Mouse (Mus musculus) urinary bladder, postnatal 36 days (tissue): ENCODE measurements at regions not wholly inside any gene's neighbourhood (a gene's known extent, or its start where the extent isn't known, plus 50 kb on each side); places are given as distances from the start of the nearest gene placed in this dataset.
A peak's percentile ranks its signal among the peaks of the same experiment; 100 is the strongest.

ENCODE experiments used
- DNase-seq, 2 experiments: peaks; one replicate each; pipeline ENCODE4 v3.0.0; 2022; ENCODE audit warnings: low spot score in 2 of 2, mixed read lengths in 1 of 2

DNA sequence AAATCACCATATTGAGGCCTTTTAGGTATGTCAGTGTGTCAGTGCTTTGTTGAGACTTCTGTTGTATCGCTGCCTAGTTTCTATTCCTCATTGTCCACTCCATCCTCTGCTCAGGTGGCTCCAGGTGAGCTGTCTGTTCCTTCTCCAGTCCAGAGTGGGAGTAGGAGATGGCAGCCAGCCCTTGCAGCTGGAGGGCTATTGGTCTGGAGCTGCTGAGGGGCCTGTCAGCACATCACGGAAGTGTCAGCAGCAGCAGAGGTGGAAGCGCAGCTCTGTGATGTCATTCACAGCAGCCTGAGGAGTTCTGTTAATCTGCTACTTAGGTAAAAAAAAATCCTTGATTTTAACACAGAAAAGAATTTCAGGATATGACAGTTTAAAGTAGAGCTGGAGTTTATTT lies 126.0 kb upstream of the Adra1b start:
- DNase-seq = no peak

DNA sequence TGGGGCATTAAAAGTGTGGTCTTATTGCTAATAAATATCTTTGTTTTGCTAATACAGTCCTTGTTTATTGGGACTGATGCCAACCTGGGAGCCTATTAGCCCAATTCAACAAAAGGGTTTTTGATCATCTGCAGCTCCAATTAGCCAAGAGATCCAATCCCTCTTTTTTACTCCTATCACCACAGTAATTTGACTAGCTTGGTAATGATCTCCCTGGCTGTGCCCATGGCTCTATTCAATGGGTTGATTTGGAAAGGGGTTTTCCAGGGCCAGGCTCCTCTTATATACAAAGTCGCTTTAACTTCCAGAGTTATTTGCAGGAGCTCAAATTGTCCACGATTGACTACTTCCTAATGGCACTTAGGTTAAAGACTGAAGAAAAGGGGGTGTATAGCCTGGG lies 145.1 kb upstream of the Adra1b start:
- DNase-seq = no peak

DNA sequence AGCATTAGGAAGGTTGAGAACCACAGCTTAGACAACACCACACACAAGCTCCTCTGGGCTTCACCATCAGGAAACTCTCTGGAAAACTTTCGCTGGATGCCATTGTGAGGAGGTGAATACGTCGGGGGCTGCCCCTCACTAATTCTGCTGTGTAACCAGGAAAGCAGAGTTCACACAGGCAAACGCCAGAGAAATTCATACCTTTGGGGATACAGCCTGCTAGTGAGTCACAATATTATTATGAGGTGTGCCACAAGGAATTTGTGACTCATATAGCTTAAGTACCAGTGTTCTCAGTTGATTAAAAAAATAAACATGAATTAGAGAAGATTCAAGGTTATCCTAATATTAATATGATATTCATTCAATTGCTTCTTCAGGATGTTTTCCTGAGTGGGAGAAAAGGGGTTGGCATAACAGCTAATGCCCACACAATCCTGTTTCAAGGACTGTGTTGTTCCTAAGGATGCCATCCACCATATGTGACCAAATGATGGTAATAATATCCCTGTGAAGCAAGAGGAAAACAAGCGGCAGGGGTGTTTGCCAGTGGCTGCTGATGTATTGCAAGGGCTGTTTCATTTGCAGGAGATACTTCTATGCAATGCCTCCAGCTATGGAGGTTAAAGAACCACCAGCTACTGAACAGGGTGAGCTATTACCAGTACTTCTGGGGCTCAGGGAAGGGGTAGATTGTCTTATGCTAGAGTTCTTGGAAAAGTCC lies 148.4 kb upstream of the Adra1b start:
- DNase-seq = no peak

DNA sequence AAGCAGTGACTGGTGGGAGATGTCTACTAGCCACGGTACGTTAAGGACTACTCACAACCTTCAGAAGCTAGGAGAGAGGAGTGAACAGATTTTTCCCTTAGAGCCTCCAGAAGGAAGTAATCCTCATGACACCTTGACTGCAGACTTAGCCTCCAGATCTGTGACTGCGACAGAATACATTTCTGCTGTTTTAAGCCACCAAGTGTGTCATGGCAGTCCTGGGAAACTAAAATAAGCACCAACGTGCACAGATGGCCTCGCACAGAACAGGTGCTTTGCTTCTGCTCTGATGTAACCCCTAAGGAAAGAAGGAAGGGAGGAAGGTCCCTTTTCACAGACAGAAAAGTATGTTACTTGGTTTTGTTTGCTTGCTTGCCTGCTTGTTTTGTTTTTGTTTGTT lies 151.5 kb upstream of the Adra1b start:
- no peak for DNase-seq

DNA sequence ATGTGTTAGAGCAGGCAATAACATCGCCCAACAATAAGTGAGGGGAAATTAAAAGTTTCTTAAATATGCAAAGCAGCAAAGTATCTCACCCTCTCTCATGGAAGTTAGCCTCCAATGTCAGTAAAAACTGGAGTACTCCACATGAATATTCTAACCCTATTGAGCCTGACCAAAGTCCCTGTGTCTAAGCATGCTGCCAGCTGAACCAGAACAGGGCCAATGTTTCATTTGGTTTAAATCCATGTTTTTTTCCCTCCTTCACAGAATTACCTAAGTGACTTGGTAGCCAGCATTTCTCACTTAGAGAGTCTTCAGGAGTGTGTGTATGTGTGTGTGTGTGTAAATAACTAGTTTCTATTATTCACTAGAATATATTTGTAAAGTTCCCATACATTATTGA lies 161.4 kb upstream of the Adra1b start:
- DNase-seq = no peak

DNA sequence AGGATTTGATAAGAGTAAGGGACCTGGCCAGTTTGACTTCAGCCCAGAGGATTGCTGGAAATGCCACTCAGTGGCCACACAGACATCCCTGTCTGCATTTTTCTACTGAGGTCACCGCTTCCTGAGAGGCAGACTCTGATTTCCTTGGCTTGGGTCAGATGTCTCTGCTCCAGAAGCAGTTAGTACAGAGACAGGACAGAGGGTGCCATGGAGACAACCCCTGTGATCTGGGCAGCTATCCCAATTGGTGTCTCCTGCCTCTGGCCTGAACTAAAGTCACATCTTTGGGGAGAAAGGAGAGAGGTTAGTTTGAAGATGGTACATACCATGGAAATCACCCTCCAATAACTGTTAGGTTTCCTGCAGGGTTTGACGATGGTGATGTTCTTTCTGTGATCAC lies 165.2 kb upstream of the Adra1b start:
- DNase-seq = no peak

DNA sequence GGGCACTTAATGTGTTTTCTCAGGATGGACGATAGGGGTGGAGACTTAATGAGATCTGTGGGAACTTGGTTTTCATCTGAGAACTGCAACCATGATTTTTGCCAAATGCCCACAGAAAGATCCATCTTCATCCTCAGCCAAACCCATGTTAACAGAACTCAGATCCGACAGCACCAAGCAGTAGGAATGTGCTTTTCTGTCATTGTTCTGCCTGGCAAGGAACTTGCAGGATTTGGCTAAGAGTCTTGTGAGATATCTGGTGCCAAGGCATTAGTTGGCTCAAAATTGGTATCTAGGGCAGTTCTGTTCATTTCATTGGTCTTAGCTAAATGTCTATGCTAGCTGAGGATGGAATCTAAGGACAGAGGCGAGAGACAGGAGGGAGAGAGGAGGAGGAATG lies 182.7 kb upstream of the Adra1b start:
- no peak for DNase-seq

DNA sequence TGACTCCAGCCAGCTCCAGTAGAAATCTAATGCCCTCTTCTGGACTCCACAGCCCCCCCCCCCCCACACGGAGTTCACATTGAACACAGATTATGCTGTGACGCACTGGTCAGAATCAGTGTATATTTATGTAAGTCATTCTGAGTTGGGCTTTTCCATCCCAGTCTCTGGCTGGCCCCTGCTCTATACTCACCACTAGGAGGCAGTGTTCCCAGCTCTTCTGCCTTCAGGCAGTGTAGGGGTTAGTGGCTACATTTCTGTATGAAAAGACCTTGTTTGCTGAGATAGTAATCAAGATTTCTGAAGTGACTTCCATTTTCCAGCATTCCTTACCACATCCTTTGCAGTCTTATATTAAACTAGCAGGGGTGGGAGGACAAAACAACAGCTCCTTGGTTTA lies 185.9 kb upstream of the Adra1b start:
- DNase-seq = no peak

DNA sequence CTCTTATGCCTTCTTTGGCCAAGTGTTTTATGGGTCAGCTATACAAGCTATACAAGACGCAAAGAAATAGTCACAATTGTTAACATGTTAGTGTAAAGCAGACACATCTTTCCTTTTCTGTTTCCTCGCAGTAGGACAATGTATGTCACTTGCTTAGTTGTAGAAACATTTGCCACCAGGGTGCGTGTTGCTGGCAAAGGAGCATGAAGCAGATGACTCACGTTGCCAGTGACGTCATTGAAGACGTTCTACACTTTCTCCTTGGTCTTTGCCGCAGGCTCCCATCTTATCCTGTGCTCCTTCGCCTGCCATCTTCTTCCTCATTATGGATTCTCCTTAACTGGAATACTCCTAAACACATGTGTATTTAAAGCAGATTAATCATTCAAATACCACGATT lies 188.5 kb upstream of the Adra1b start:
- DNase-seq = no peak

DNA sequence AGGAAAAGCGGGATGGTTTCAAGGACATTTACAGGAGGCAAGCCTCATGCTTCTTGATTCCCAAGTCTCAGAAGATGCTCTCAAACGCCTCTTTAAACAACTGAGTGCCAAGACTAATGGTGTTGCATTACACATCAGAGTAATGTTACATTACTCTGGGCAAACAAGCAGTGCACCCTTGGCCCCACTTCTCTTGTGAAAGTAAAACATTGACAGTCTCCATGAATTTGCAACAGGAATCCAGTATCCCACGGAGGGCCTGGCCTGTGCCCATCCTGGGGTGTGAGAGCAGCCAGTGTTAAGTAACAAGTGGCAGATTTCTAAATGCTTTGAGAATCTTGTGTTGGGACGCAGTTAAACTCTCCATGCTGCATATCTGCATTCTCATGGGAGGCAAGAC lies 194.3 kb upstream of the Adra1b start:
- peak in 1 of 2 experiments; percentile 9 for DNase-seq

DNA sequence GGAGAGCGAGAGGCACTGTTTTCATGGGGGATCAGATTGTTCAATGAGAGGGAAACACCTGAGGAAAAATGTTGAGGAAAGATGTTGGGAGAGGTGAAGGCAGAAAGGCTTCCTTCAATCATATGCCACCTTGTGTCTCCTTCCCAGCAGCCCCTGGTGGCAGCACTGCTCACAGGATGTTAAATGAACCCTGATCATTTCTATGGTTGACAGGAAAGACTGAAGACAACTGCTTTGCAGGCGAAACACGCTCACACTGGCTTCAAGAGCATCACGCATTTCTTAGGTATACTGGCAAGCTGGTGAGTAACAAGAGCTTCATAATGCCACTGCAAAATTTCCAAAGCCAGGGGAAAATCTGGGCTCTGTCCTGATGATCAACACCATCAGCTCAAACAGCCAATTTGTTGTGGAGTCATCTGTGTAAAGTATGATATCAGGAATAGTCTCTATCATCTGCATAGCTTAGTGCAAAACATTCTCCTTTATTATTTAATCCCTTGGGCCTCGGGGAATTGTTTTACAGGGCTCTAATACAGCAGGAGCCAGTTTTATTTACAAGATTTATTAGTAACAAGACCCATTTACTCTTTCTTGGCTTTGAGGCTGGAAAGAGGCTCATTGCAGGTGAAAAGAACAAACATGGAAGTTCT lies 202.3 kb upstream of the Adra1b start:
- no peak for DNase-seq

DNA sequence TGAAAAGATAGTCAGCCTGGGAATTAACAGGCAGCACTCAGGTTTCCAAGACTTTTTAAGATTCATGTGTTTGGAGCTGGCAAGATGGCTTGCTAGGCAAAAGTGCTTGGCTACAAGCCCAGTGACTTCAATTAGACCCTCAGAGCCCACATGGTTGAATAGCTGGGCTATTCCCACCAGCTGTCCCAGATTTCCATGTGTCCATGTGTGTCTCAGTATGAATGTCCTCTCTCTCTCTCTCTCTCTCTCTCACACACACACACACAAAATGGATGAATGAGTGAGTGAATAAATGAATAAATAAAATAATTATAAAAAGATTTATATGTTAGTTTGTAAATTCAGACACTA lies 202.8 kb upstream of the Adra1b start:
- no peak for DNase-seq

DNA sequence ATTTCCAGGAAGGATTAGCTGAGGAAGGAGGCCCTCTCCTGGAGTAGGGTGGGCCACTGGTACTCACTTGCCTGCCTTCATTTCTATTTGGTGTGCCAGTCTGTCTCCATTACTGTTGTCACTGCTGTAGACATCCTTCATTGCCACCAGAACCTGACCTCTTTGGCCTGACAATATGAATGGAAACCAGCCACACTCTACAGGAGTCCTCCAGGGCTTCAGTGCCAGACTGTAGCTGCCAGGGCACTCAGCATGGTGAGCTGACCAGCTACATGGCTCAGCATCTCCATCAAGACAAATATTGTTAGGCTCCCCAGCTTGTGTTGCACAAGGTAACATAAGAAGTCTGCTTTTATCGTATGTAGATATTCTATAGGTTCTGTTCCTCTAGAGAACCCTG lies 205.2 kb upstream of the Adra1b start:
- DNase-seq = no peak

DNA sequence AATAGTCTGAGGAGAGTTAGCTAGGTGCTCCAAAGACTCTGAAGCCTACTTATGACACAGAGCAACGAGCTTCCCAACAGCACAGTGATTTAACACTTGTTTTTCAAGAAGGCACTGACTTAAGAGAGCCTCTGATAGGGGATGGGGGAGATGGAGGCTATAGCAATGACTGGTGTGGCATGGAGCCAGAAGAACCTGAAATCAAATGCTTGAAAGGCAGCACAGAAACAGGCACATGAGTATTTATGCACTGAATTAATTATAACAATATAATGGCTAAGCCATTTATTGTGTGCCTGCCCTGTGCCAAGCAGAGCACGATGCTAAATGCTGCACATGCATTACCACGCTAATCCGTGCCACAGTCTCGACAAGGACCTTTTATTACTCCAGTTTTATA lies 210.5 kb upstream of the Adra1b start:
- no peak for DNase-seq

DNA sequence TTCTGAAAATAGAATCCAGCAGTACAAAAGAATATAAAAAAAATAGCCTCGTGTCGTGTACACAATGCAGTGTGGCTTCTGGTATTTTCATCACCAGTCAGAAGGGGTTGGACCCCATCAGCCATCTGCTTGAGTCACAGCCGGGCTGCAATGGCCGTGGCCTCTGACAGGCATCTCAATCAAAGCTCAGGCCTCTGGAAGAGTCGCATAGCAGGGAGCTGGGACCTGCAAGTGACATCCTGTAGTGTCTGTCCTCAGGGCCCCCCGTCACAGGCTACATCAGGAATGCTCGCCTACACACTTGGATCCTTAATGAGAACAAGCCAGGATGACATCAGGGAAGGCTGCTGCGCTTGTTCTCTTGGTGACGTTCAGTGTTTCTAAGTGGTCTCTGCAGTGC lies 226.1 kb upstream of the Adra1b start:
- no peak for DNase-seq

DNA sequence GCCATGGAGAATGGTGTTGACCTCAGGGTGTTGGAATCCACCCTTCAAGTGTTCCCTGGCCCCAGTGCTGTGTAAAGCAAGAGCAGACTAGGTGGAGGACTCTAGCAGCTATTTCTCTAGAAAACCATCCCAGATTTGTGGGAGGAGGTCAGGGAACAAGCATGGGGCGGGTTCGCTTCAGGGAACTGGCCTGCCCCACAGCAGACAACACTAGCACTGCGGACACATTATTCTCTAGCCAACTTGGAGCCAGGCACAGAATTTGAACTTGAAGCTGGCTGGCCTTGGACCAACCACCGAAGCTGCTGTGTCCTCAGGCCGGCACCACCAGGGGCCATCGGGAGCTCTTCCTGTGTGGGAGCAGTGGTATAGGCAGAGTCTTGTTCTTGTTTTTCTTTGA lies 227.5 kb upstream of the Adra1b start:
- peak; percentile 4 to 42 for DNase-seq

DNA sequence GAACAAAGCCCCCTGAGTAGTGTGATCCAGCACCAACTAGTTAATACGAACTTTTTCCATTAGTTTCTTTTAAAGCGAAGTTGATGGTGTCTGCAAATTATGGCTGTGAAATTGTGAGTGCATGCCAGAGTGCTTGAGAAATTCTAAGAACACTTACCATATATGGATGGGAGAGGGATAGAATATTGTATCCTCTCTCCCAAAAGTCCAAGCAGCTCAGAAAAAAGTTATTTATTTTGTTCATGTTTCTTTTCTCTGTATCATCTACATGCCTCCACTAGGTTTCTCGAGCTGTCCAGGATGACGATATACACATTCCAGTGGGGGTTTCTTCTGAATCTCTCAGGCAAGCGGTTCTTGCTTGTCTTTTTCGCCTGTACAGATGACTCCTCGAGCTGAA lies 232.2 kb upstream of the Adra1b start:
- no peak for DNase-seq

DNA sequence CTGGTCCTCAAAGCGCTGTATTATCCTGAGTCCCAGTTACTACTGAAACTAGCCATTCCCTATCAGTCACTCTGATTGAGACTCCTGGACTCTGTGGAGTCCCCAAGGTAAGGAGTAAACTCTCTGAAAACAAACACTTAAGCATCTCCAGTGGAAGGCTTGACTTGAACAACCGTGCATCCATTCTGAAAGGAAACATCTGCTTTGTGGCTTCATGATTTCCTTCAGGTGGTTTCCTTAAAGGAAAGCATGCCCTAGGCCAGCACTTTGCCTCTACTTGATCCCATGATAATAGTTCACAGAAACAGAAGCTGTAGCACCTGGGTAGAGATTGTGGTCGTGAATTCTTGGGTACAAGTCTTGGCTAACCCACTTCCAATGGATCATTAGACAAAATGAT lies 235.0 kb upstream of the Adra1b start:
- DNase-seq = no peak

DNA sequence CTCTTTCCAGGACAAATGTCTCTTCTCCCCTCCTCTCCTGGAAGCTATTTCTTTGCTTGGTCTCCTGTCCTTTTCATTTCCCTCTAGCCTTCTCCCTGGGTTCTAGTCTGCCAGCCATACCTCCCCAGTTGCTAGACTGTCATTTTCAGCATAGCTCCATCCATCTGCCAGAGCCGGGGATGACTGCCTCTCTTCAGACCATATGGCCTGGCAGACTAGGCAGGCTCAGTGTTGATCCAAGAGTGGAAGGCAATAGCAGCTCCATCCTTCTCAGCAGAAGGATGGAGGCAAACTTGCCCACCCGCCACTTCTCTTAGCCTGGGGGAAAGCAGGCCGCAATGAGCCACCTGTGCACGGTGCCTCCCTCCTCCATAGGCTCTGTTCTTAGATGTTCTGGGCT lies 242.0 kb upstream of the Adra1b start:
- DNase-seq = no peak

DNA sequence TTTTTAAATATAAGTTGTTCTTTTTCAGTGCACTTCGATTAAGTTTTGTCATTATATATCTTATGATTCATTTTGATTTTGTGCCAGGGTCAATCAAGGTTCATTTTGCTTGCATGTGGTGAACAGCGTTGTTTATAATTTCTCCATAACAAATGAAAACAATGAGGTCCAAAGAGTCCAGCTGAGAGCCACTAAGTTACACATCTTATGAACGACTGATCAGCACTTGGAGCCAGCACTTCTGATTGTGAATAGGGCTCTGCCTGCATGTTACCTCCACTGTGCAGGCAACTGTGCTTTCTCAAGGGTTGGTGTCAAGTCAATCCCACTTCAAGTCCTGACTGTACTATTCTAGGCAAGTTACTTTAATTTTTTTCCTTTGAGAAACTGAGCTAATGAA lies 243.5 kb upstream of the Adra1b start:
- no peak for DNase-seq

DNA sequence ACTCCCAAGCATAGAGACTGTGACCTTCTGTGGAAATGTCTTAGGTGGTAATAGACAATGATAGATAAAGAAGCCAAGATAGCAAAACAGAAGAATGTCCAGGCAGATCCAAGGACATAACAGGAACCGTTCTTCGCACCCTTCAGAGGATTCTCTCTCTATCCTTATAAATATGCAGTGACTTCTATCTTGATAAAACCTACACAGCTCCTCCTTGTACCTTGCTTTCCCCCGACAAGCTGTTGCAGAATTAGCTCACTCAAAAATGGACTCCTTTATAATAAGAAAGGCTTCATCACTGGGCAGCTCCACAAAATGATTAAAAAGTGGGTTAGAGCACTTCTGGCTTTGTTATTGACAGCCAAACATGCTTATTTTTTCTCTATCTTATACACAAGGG lies 245.4 kb upstream of the Adra1b start:
- no peak for DNase-seq

DNA sequence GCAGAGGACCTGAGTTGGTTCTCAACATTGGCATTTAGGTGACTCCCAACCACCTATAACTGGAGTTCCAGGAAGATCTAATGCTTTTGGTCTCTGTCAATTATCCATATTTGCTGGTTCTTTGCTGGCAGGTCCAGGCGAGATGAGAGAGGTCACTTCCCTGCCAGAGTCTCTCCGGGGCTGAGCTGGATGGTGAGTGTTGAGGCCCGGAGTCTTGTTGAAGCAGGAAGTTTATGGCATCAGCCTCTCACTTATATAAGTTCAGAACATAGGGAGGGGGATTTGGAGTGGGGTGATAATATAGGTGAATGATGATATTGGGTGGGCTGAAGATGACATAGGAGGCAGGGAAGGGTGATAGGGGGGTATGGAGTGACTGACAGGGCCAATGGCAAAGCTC lies 246.3 kb upstream of the Il12b start:
- DNase-seq = no peak

DNA sequence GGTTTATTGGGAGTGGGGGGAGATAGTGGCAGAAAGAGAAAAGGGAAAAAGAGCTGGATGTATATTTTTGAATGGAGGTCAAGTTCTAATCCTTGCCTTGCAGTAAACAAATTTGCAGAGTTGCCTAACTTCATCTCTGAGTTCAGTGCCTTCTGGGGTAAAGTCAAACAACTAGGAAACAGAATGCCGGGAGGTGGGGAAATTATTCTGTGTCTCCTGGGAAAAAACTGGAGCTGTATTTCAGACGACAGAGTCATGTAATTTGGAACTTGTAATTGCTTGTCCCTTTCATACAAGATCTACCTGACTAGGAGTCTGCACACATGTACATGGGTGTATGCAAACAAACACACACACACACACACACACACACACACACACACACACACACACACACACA lies 244.3 kb upstream of the Il12b start:
- DNase-seq = no peak

DNA sequence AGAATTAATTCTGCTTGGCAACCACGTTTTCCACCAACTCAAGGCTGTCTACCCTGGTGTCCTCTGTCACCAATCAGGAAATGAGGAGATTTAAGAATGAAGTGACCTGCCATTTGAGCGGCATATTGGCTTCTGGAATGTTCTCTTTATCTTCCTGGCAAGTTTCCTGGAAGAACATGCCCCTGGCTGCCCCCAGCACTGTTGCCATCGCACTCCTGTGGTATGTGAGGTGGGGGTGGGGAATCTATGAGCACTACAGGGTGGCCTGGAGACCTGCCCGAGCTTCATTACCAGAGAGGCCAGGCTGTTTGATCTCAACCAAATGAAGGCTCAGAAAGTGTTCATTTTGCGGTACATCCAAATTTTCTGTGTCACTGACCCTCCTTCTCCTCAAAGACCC lies 243.8 kb upstream of the Il12b start:
- no peak for DNase-seq
